In genomic region chr11:31531416-31531815, GRCm38 (mm10) we compare ENCODE assay signal across 26 mouse cellular contexts.
A peak's percentile ranks its signal among the peaks of the same experiment; 100 is the strongest.
DNase-seq lines count a peak whose midpoint lies in the region; ATAC-seq and TF ChIP-seq lines count a peak whose summit lies in the region.
"Had no signal": no experiment of that assay in that cellular context is flagged by ENCODE, and none has a peak within 500 bp of the region (broad histone marks: within the 10 kb centered on the region; RNA-seq: fewer than 3 reads in every experiment).

No protein-coding gene starts in this region.

- H3K4me3 ChIP-seq in embryonic facial prominence, embryonic 10.5 days: no peak overlapping the region
- no peak overlapping the region for H3K4me3 ChIP-seq in midbrain, embryonic 15.5 days
- no peak overlapping the region for H3K4me3 ChIP-seq in gastrocnemius, adult 2 months
- no peak overlapping the region for H3K4me3 ChIP-seq in intestine, embryonic 15.5 days (replicated peaks)
- H3K4me3 ChIP-seq: embryonic facial prominence, embryonic 13.5 days; erythroblast, embryonic 14.5 days; forebrain, embryonic 10.5 days; forebrain, embryonic 13.5 days; heart, adult 2 months; heart, embryonic 10.5 days; heart, embryonic 13.5 days; hindbrain, embryonic 12.5 days; hindbrain, embryonic 15.5 days had no signal

- intact Hi-C loops in gastrocnemius, adult 2 months (cut with DNase I): no loop called here

- no peak for ATAC-seq in midbrain, embryonic 15.5 days (replicated peaks)
- no peak for ATAC-seq in intestine, embryonic 15.5 days
- ATAC-seq: CD4-positive, CD25-positive, alpha-beta regulatory T cell, adult 4 months; forebrain, embryonic 13.5 days; forebrain, embryonic 16.5 days had no signal

- H3K9me3 ChIP-seq in embryonic facial prominence, embryonic 10.5 days: no peaks in the 10 kb centered on the region
- H3K9me3 ChIP-seq in midbrain, embryonic 15.5 days: no peaks in the 10 kb centered on the region
- H3K9me3 ChIP-seq in intestine, embryonic 15.5 days: no peaks in the 10 kb centered on the region
- H3K9me3 ChIP-seq: embryonic facial prominence, embryonic 13.5 days; forebrain, embryonic 10.5 days; forebrain, embryonic 13.5 days; heart, embryonic 10.5 days; hindbrain, embryonic 12.5 days; hindbrain, embryonic 15.5 days had no signal

- 92% methylated on average over 2 of the region's 2 CpGs for WGBS in embryonic facial prominence, embryonic 10.5 days
- WGBS in midbrain, embryonic 15.5 days: 94% methylated on average over 2 of the region's 2 CpGs
- WGBS in intestine, embryonic 15.5 days: 87% methylated on average over 2 of the region's 2 CpGs

- no peaks in the 10 kb centered on the region for H3K27me3 ChIP-seq in embryonic facial prominence, embryonic 10.5 days (replicated peaks; ENCODE audit: low read depth, poor library complexity, severe bottlenecking)
- H3K27me3 ChIP-seq in midbrain, embryonic 15.5 days (replicated peaks): no peaks in the 10 kb centered on the region
- no peaks in the 10 kb centered on the region for H3K27me3 ChIP-seq in intestine, embryonic 15.5 days (replicated peaks)
- H3K27me3 ChIP-seq: embryonic facial prominence, embryonic 13.5 days; forebrain, embryonic 13.5 days; heart, embryonic 13.5 days; hindbrain, embryonic 12.5 days; hindbrain, embryonic 15.5 days had no signal

- peak; percentile 68 for DNase-seq in heart, adult 11 months
- DNase-seq in heart, postnatal 4 days: no peak
- DNase-seq in MN1 (ENCODE audit: low spot score): peak; percentile 5
- DNase-seq in embryonic facial prominence, embryonic 10.5 days (ENCODE audit: low spot score): peak; percentile 1
- DNase-seq in gastrocnemius, adult 2 months: no peak
- DNase-seq: adrenal gland, adult 2 months; adrenal gland, postnatal 14 days; cerebellum, adult 11 months; cerebellum, adult 2 months; cerebellum, adult 9-11 months; cerebellum, postnatal 25 days; gastrocnemius, postnatal 25 days; heart, adult 2 months; heart, postnatal 14 days had no signal

- no peak for TF ChIP-seq CTCF in gastrocnemius, adult 2 months (IDR thresholded peaks at IDR 0.05)

- no peak overlapping the region for H3K27ac ChIP-seq in embryonic facial prominence, embryonic 10.5 days (replicated peaks)
- H3K27ac ChIP-seq in midbrain, embryonic 15.5 days: no peak overlapping the region
- no peak overlapping the region for H3K27ac ChIP-seq in gastrocnemius, adult 2 months
- H3K27ac ChIP-seq in intestine, embryonic 15.5 days: no peak overlapping the region
- H3K27ac ChIP-seq: embryonic facial prominence, embryonic 13.5 days; forebrain, embryonic 10.5 days; forebrain, embryonic 13.5 days; heart, adult 2 months; heart, embryonic 10.5 days; heart, embryonic 13.5 days; hindbrain, embryonic 12.5 days; hindbrain, embryonic 15.5 days had no signal

- no peak overlapping the region for H3K9ac ChIP-seq in midbrain, embryonic 15.5 days
- no peak overlapping the region for H3K9ac ChIP-seq in intestine, embryonic 15.5 days
- H3K9ac ChIP-seq: embryonic facial prominence, embryonic 13.5 days; forebrain, embryonic 13.5 days; heart, embryonic 13.5 days; hindbrain, embryonic 12.5 days; hindbrain, embryonic 15.5 days had no signal

- H3K4me2 ChIP-seq in midbrain, embryonic 15.5 days: no peak overlapping the region
- H3K4me2 ChIP-seq in intestine, embryonic 15.5 days (replicated peaks): no peak overlapping the region
- H3K4me2 ChIP-seq: embryonic facial prominence, embryonic 13.5 days; forebrain, embryonic 13.5 days; heart, embryonic 13.5 days; hindbrain, embryonic 12.5 days; hindbrain, embryonic 15.5 days had no signal

- no peaks in the 10 kb centered on the region for H3K36me3 ChIP-seq in embryonic facial prominence, embryonic 10.5 days (replicated peaks)
- H3K36me3 ChIP-seq in midbrain, embryonic 15.5 days (replicated peaks): no peaks in the 10 kb centered on the region
- H3K36me3 ChIP-seq in intestine, embryonic 15.5 days: no peaks in the 10 kb centered on the region
- H3K36me3 ChIP-seq: embryonic facial prominence, embryonic 13.5 days; forebrain, embryonic 10.5 days; heart, embryonic 10.5 days; heart, embryonic 13.5 days; hindbrain, embryonic 12.5 days; hindbrain, embryonic 15.5 days had no signal

- no peaks in the 10 kb centered on the region for H3K4me1 ChIP-seq in embryonic facial prominence, embryonic 10.5 days
- H3K4me1 ChIP-seq in midbrain, embryonic 15.5 days: no peaks in the 10 kb centered on the region
- H3K4me1 ChIP-seq in intestine, embryonic 15.5 days (replicated peaks): no peaks in the 10 kb centered on the region
- H3K4me1 ChIP-seq: embryonic facial prominence, embryonic 13.5 days; forebrain, embryonic 10.5 days; forebrain, embryonic 13.5 days; hindbrain, embryonic 12.5 days; hindbrain, embryonic 15.5 days had no signal

Comparison
In these comparisons a context has a peak if more than half of its experiments do, and no peak if none do; other contexts are left out.
1. DNase-seq: peak in heart, adult 11 months (single experiment), MN1 (single experiment) and embryonic facial prominence, embryonic 10.5 days (single experiment); none in heart, postnatal 4 days (single experiment) and gastrocnemius, adult 2 months (single experiment).